Mouse (Mus musculus) neural tube, embryonic 12.5 days (tissue): ENCODE results near the gene Dirc2. TPM values are rescaled to one million over a fixed set of nuclear protein-coding genes. Genes with fewer than 3 reads are reported as not detected.
A peak's percentile ranks its signal among the peaks of the same experiment; 100 is the strongest.

Experiments used
- ATAC-seq: fragments of 200-750 bp; cut with Nextera tagmentation; 2 replicates; pipeline ENCODE4 v1.8.0; 2017; ENCODE audit warnings: low read depth, mild to moderate bottlenecking, moderate TSS enrichment, moderate library complexity; ENCODE audit not compliant: low FRiP score
- H3K27ac ChIP-seq: fragments of 300-500 bp; sonication (generic); 2 replicates; pipeline ENCODE4 v1.5.1; 2016
- H3K27me3 ChIP-seq: fragments of 300-500 bp; sonication (generic); replicated peaks from 2 replicates; pipeline ENCODE4 v1.6.1; 2016; ENCODE audit warnings: mild to moderate bottlenecking
- H3K36me3 ChIP-seq: fragments of 300-500 bp; sonication (generic); 2 replicates; pipeline ENCODE4 v1.6.1; 2016; ENCODE audit warnings: mild to moderate bottlenecking
- H3K4me1 ChIP-seq: fragments of 300-500 bp; sonication (generic); 2 replicates; pipeline ENCODE4 v1.6.1; 2016
- H3K4me2 ChIP-seq: fragments of 300-500 bp; sonication (generic); replicated peaks from 2 replicates; pipeline ENCODE4 v1.6.1; 2016; ENCODE audit warnings: mild to moderate bottlenecking
- H3K4me3 ChIP-seq: fragments of 300-500 bp; sonication (generic); 2 replicates; pipeline ENCODE4 v1.5.1; 2016
- H3K9ac ChIP-seq: fragments of 300-500 bp; sonication (generic); 2 replicates; pipeline ENCODE4 v1.6.1; 2016; ENCODE audit warnings: mild to moderate bottlenecking
- H3K9me3 ChIP-seq: fragments of 300-500 bp; sonication (generic); 2 replicates; pipeline ENCODE4 v1.6.1; 2016; ENCODE audit warnings: mild to moderate bottlenecking
- WGBS: fragments of 180-500 bp; shearing (Covaris S2); methylation state at CpG from one replicate; pipeline ENCODE4 v1.1.7; 2016; 5-methylcytosine and 5-hydroxymethylcytosine counted together
- polyA plus RNA-seq: library from polyadenylated mRNA; unstranded; fragments of >200 nt; fragmentation: Nextera tagmentation; extraction: Ambion mirVana; gene quantifications from 2 replicates; pipeline ENCODE4 v1.2.1, GENCODE M21; 2016

The Dirc2 gene
- polyA plus RNA-seq, 1 experiment from 2014 or later, result 34.9 TPM

DNA sequence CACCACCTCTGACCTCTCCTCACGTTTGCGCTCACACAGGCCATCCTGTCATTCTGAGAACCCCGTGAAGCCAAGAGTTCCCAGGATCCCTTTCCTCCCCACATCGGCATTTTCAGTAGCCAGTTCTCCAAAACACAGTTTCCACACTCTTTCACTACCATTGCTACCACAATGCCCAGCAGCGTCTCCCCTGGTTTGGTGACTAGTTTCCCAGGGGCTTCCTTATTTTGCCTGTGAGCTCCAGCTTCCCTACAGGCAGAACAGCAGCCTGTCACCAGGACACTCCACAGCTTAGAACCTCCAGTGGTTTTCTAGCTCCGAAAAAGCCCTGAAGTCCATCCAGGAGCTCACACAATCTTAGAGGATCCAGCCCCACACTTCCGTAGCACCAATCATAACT is 19.8 kb downstream of the Dirc2 start:
- no peaks in the 10 kb centered on the region for H3K4me1 ChIP-seq
- WGBS, result 81% methylated on average over 7 of the region's 7 CpGs
- H3K27me3 ChIP-seq, result no peaks in the 10 kb centered on the region

GRCm38 (mm10) chr16:35748237-35748603 is 20.9 kb downstream of the Dirc2 start:
- 68% methylated on average over 7 of the region's 7 CpGs for WGBS
- Histone ChIP-seq H3K9me3 (no peaks in the 10 kb centered on the region), H3K27me3 (no peaks in the 10 kb centered on the region), H3K27ac (no peak overlapping the region), H3K4me3 (no peak overlapping the region), H3K36me3 (no peaks in the 10 kb centered on the region), H3K9ac (no peak overlapping the region), H3K4me2 (no peak overlapping the region), H3K4me1 (no peaks in the 10 kb centered on the region)
- no peak for ATAC-seq

More for the DNA sequence above, 19.8 kb downstream of the Dirc2 start:
- ATAC-seq, result no peak
- no peak overlapping the region for H3K9ac ChIP-seq
- H3K27ac ChIP-seq, result no peak overlapping the region
- H3K36me3 ChIP-seq, result no peaks in the 10 kb centered on the region
- H3K4me2 ChIP-seq, result no peak overlapping the region
- no peak overlapping the region for H3K4me3 ChIP-seq
- H3K9me3 ChIP-seq, result no peaks in the 10 kb centered on the region

DNA sequence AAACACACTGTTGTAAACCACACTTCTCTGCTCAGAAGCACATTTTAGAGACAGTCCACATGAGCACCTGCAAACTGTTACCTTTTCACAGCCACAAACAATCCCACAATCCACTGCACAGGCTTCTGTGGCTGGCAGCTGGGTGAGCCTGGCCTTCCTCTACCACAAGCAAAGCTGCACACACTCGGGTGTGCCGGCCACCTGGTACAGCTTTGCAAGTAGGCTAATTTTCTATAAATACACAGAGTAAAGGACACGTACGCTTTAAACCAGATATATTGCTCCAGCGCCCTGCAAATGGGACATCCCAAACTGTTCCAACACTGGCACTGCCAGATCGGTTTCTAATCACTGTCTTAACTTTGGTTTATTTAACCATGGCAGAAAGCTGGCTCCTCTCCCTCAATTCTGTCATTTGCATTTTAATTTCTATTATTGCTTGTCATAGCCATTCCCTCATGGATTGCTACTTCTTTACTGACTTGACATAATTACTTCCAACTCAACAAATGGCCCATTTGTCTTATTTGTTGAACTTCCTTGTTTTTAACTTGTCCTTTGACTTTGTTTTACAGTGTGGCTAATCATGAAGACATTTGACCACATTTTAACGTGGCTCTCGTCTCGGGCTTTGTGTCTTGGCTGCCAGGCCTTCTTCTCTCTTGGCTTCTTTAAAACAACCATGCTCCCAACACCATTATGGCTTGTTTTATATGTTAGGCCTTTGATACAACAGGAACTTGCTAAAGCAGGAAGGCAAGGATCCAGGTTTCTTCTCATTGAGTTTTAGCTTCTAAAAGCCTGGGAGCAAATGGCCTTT is 21.5 kb downstream of the Dirc2 start:
- 80% methylated on average over 9 of the region's 9 CpGs for WGBS
- H3K4me3 ChIP-seq, result no peak overlapping the region
- H3K4me2 ChIP-seq, result no peak overlapping the region
- H3K36me3 ChIP-seq, result no peaks in the 10 kb centered on the region
- H3K27me3 ChIP-seq, result no peaks in the 10 kb centered on the region
- no peaks in the 10 kb centered on the region for H3K4me1 ChIP-seq
- H3K9ac ChIP-seq, result no peak overlapping the region
- ATAC-seq, result no peak
- H3K27ac ChIP-seq, result no peak overlapping the region
- no peaks in the 10 kb centered on the region for H3K9me3 ChIP-seq

- H3K9me3 ChIP-seq, result no peaks in the 10 kb centered on the region
- H3K4me3 ChIP-seq, result no peak overlapping the region
- no peaks in the 10 kb centered on the region for H3K27me3 ChIP-seq
- peaks cover 8% of the 10 kb centered on the region for H3K4me1 ChIP-seq
- H3K4me2 ChIP-seq, result no peak overlapping the region
- WGBS, result 91% methylated on average over 12 of the region's 12 CpGs
- H3K36me3 ChIP-seq, result no peaks in the 10 kb centered on the region
- H3K27ac ChIP-seq, result no peak overlapping the region
- no peak for ATAC-seq
- H3K9ac ChIP-seq, result no peak overlapping the region
These were observed 26.8 kb downstream of the Dirc2 start for GRCm38 (mm10) chr16:35742251-35742937.

DNA sequence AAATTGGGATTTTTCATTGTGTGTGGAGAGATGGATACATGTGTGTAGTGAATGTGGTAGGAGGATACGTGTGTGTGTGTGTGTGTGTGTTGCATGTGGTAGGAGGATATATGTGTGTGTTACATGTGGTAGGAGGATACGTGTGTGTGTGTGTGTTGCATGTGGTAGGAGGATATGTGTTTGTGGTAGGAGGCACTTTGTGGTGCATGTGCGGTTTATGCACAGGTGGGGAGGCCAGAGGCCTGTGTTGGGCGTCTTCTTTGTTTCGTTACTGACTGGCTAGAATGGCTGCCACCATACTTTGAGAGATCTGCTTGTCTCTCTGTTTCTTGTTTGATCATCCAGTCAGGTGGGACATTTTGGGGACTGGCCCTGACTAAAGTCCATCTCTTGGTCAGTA is 27.5 kb downstream of the Dirc2 start:
- 93% methylated on average over 5 of the region's 5 CpGs for WGBS
- Histone ChIP-seq H3K9me3 (no peaks in the 10 kb centered on the region), H3K27me3 (no peaks in the 10 kb centered on the region), H3K9ac (no peak overlapping the region), H3K4me3 (no peak overlapping the region), H3K27ac (no peak overlapping the region), H3K4me2 (no peak overlapping the region), H3K36me3 (no peaks in the 10 kb centered on the region), H3K4me1 (peaks cover 8% of the 10 kb centered on the region)
- ATAC-seq, result no peak

GRCm38 (mm10) chr16:35740943-35741342 is 28.2 kb downstream of the Dirc2 start:
- WGBS, result 79% methylated on average over 6 of the region's 6 CpGs
- Histone ChIP-seq H3K27me3 (no peaks in the 10 kb centered on the region), H3K36me3 (no peaks in the 10 kb centered on the region), H3K9ac (no peak overlapping the region), H3K4me3 (no peak overlapping the region), H3K9me3 (no peaks in the 10 kb centered on the region), H3K4me1 (peaks cover 8% of the 10 kb centered on the region), H3K27ac (no peak overlapping the region), H3K4me2 (no peak overlapping the region)
- no peak for ATAC-seq

DNA sequence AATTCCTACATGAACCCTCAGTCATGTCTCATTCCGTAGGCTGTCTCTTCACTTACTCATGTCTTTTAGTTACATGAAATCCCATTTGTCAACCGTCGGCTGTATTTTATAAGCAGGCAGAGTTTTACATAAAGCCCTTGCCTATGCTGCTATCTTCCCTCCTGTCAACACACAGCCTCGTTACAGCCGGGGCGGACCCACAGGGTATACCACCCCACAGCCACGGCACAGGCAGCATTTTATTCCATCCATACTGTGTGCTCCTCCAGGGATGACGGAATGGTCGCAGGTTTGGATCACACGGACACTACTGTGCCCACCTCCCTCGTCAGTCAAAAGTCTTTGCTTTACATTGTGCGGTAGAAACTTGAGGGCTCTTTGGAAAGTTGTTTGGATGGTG is 28.8 kb downstream of the Dirc2 start:
- H3K9me3 ChIP-seq, result no peaks in the 10 kb centered on the region
- H3K27ac ChIP-seq, result no peak overlapping the region
- peaks cover 8% of the 10 kb centered on the region for H3K4me1 ChIP-seq
- H3K36me3 ChIP-seq, result no peaks in the 10 kb centered on the region
- no peaks in the 10 kb centered on the region for H3K27me3 ChIP-seq
- ATAC-seq, result no peak
- 87% methylated on average over 12 of the region's 12 CpGs for WGBS
- H3K4me2 ChIP-seq, result no peak overlapping the region
- H3K4me3 ChIP-seq, result no peak overlapping the region
- H3K9ac ChIP-seq, result no peak overlapping the region

DNA sequence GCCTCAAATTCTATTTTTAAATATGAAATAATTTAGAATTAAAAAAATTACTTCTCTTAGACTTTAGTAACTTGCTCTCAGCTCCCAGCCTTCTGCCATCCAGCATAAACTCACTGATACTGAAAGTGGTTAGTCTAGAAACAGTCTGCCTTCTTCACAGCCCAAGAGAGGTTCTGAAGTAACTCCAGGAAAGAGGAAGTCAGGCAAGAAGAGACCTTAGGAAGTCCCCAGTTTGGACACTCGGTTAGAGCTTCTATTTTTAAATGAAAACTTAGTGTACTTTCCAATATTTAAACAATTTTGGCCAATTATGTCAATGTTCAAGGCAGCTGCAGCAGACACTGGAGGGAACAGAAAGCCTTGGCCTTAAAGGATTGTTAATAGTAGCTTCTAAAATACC is 29.6 kb downstream of the Dirc2 start:
- H3K4me3 ChIP-seq, result no peak overlapping the region
- 80% methylated on average over 1 of the region's 1 CpGs for WGBS
- no peaks in the 10 kb centered on the region for H3K36me3 ChIP-seq
- H3K9me3 ChIP-seq, result no peaks in the 10 kb centered on the region
- no peak overlapping the region for H3K4me2 ChIP-seq
- H3K4me1 ChIP-seq, result peaks cover 8% of the 10 kb centered on the region
- no peak for ATAC-seq
- H3K27me3 ChIP-seq, result no peaks in the 10 kb centered on the region
- H3K9ac ChIP-seq, result no peak overlapping the region
- H3K27ac ChIP-seq, result no peak overlapping the region

- Histone ChIP-seq H3K27ac (no peak overlapping the region), H3K9ac (no peak overlapping the region), H3K4me3 (no peak overlapping the region), H3K27me3 (no peaks in the 10 kb centered on the region), H3K9me3 (no peaks in the 10 kb centered on the region), H3K36me3 (no peaks in the 10 kb centered on the region), H3K4me2 (no peak overlapping the region), H3K4me1 (peaks cover 8% of the 10 kb centered on the region)
- ATAC-seq, result 0 out of 2 replicates have a peak, but pooled peaks have one; percentile 37
- 68% methylated on average over 7 of the region's 7 CpGs for WGBS
These were observed 30.9 kb downstream of the Dirc2 start for GRCm38 (mm10) chr16:35738096-35738767.

GRCm38 (mm10) chr16:35734038-35734437 is 35.1 kb downstream of the Dirc2 start:
- Histone ChIP-seq H3K9ac (no peak overlapping the region), H3K27me3 (no peaks in the 10 kb centered on the region), H3K9me3 (no peaks in the 10 kb centered on the region), H3K36me3 (no peaks in the 10 kb centered on the region), H3K27ac (no peak overlapping the region), H3K4me1 (peaks cover 8% of the 10 kb centered on the region), H3K4me3 (no peak overlapping the region), H3K4me2 (no peak overlapping the region)
- 17% methylated on average over 6 of the region's 6 CpGs for WGBS
- ATAC-seq, result no peak

GRCm38 (mm10) chr16:35732096-35732495 is 37.1 kb downstream of the Dirc2 start:
- ATAC-seq, result no peak
- Histone ChIP-seq H3K27me3 (no peaks in the 10 kb centered on the region), H3K4me1 (no peaks in the 10 kb centered on the region; the same call in 1 of the 2 replicates), H3K4me3 (no peak overlapping the region), H3K4me2 (no peak overlapping the region), H3K9ac (no peak overlapping the region), H3K36me3 (no peaks in the 10 kb centered on the region), H3K9me3 (no peaks in the 10 kb centered on the region), H3K27ac (no peak overlapping the region)
- 78% methylated on average over 7 of the region's 7 CpGs for WGBS

GRCm38 (mm10) chr16:35729151-35729738 is 39.9 kb downstream of the Dirc2 start:
- Histone ChIP-seq H3K9me3 (no peaks in the 10 kb centered on the region), H3K27ac (no peak overlapping the region), H3K4me1 (no peaks in the 10 kb centered on the region; the same call in 1 of the 2 replicates), H3K36me3 (no peaks in the 10 kb centered on the region; the same call in 1 of the 2 replicates), H3K9ac (no peak overlapping the region; the same call in 1 of the 2 replicates), H3K4me2 (no peak overlapping the region), H3K4me3 (no peak overlapping the region), H3K27me3 (no peaks in the 10 kb centered on the region)
- ATAC-seq, result peak; percentile 93
- 36% methylated on average over 8 of the region's 8 CpGs for WGBS
